Mouse (Mus musculus) kidney, adult 2 months (tissue): ENCODE measurements around the gene Xkr8.

Experiments used
- CTCF ChIP-seq: fragments of 200-500 bp; conservative IDR thresholded peaks from 2 replicates; pipeline ENCODE4 v1.5.1; 2011; ENCODE audit warnings: low read depth, mild to moderate bottlenecking, control low read depth, low read length, moderate library complexity, mixed read lengths; ENCODE audit not compliant: insufficient read depth, insufficient read length
- POLR2A ChIP-seq: fragments of 200-500 bp; IDR thresholded peaks from one replicate; pipeline ENCODE4 v1.6.1; 2011; ENCODE audit warnings: low read depth, low read length, control low read depth

- no peak for TF ChIP-seq CTCF
- no peak for TF ChIP-seq POLR2A
These were observed 25.5 kb downstream of the Xkr8 start for GRCm38 (mm10) chr4:132706885-132707284.
